Mouse (Mus musculus) limb, embryonic 10.5 days (tissue): ENCODE measurements around the gene Slc8a2. TPM values are rescaled to one million over a fixed set of nuclear protein-coding genes. Genes with fewer than 3 reads are reported as not detected.

Experiments used
- DNase-seq: peaks from one replicate; pipeline ENCODE4 v3.0.0-alpha.2; 2017; ENCODE audit warnings: low spot score
- H3K27ac ChIP-seq: fragments of 300-500 bp; sonication (generic); 2 replicates; pipeline ENCODE4 v1.5.1; 2016; ENCODE audit warnings: mild to moderate bottlenecking
- H3K27me3 ChIP-seq: fragments of 300-500 bp; sonication (generic); 2 replicates; pipeline ENCODE4 v1.6.1; 2016; ENCODE audit warnings: low read depth, mild to moderate bottlenecking; ENCODE audit not compliant: poor library complexity, severe bottlenecking
- H3K36me3 ChIP-seq: fragments of 300-500 bp; sonication (generic); 2 replicates; pipeline ENCODE4 v1.6.1; 2016; ENCODE audit warnings: mild to moderate bottlenecking, moderate library complexity
- H3K4me1 ChIP-seq: fragments of 300-500 bp; sonication (generic); 2 replicates; pipeline ENCODE4 v1.6.1; 2016
- H3K4me3 ChIP-seq: fragments of 300-500 bp; sonication (generic); 2 replicates; pipeline ENCODE4 v1.5.1; 2016; ENCODE audit warnings: mild to moderate bottlenecking, moderate library complexity
- H3K9me3 ChIP-seq: fragments of 300-500 bp; sonication (generic); replicated peaks from 2 replicates; pipeline ENCODE4 v1.6.1; 2016; ENCODE audit warnings: mild to moderate bottlenecking
- WGBS: fragments of 180-500 bp; shearing (Covaris S2); methylation state at CpG from one replicate; pipeline ENCODE4 v1.1.7; 2016; 5-methylcytosine and 5-hydroxymethylcytosine counted together
- polyA plus RNA-seq: library from polyadenylated mRNA; unstranded; fragments of >200 nt; fragmentation: Nextera tagmentation; extraction: Ambion mirVana; gene quantifications from 2 replicates; pipeline ENCODE4 v1.2.1, GENCODE M21; 2016

Slc8a2 gene
- polyA plus RNA-seq, 1 experiment from 2014 or later: 0.05 TPM

DNA sequence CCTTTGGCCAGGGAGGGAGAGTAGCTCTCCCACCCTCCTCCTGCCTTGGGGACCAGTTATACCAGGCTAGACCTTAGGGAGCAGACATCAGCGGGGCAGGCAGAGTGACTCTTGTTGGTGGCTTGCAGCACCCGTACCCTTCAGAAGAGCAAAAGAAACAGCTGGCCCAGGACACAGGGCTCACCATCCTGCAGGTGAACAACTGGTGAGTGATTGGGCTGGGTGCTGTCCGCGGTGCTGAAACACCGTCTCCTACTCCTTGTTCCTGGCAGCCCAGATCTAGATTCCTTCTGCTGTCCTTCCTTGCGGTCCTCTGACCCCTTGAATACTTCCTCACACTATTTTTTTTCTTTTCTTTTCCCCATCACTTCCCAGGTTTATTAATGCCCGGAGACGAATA is 54.0 kb downstream of the Slc8a2 start:
- DNase-seq: peak; percentile 89
- WGBS: 22% methylated on average over 8 of the region's 8 CpGs
- no peak overlapping the region for H3K4me3 ChIP-seq
- no peaks in the 10 kb centered on the region for H3K4me1 ChIP-seq
- no peaks in the 10 kb centered on the region; the same call in 1 of the 2 replicates for H3K36me3 ChIP-seq
- H3K9me3 ChIP-seq: no peaks in the 10 kb centered on the region
- H3K27ac ChIP-seq: no peak overlapping the region
- no peaks in the 10 kb centered on the region for H3K27me3 ChIP-seq

DNA sequence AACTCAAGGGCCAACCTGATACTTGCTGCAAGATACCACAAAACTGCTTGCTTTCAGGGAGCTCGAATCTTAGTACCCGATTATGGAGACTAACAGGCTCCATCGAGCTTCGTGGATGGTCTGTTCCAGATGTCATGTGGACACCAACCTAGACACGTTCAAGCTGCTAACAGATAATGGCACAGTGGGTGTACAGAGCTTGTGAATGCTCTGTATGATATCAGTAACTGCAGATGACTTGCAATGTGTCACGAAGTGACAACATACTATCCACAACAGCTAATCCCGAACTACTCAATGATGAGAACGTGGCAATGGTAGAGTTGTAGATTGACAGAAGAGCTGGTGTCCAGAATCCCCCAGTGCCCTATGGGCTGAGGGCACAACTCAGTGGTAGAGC is 57.9 kb downstream of the Slc8a2 start:
- Histone ChIP-seq H3K9me3 (no peaks in the 10 kb centered on the region), H3K36me3 (no peaks in the 10 kb centered on the region), H3K4me3 (no peak overlapping the region), H3K27me3 (no peaks in the 10 kb centered on the region), H3K27ac (no peak overlapping the region), H3K4me1 (peaks cover 2% of the 10 kb centered on the region; the same call in 1 of the 2 replicates)
- WGBS: 84% methylated on average over 8 of the region's 8 CpGs
- no peak for DNase-seq

DNA sequence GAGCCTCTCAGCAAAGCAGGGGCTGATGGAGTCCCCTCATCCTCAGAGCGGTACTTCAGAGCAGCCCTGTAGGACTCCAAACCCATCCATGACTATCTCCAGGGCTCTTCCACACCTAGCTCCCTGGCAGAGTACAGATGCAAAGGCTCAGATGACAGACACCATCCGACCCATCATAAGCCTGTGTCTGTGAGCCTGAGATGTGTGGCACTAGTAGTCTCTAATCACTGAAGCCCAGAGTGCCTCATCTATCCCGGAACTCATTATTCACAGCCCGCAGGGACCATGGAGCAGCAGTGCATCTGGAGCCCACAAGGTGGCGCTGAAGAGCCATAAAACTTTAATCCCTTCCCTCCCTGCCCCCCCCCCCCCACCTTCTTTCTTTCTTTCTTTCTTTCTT is 62.7 kb downstream of the Slc8a2 start:
- Histone ChIP-seq H3K4me3 (no peak overlapping the region), H3K4me1 (peaks cover 2% of the 10 kb centered on the region; the same call in 1 of the 2 replicates), H3K27ac (no peak overlapping the region), H3K9me3 (0 out of 2 replicates have a peak, but pooled peaks cover 1% of the 10 kb centered on the region), H3K27me3 (no peaks in the 10 kb centered on the region), H3K36me3 (peaks cover 21% of the 10 kb centered on the region)
- WGBS: 19% methylated on average over 5 of the region's 5 CpGs
- peak; percentile 80 for DNase-seq

DNA sequence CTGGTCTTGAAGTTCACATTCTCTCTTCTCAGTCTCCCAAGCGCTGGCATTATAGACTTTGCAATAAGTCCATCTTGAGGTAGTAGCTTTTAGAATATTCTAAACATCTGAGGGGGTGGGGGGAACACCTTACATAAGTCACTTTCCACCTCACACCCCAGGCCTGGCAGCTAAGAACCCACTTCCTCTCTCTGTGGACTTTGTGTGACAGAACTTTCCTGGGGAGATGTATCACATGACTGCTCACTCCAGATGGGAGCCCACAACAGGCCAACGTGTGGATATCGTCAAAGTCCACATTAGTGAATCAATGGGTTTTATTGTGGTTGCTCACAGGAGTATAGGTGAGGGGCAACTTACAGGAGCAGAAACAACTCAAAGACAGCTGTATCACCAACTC is 64.1 kb downstream of the Slc8a2 start:
- 0 out of 2 replicates have a peak, but pooled peaks cover 1% of the 10 kb centered on the region for H3K9me3 ChIP-seq
- 59% methylated on average over 3 of the region's 3 CpGs for WGBS
- H3K27me3 ChIP-seq: no peaks in the 10 kb centered on the region
- no peak for DNase-seq
- H3K4me3 ChIP-seq: no peak overlapping the region
- peaks cover 2% of the 10 kb centered on the region; the same call in 1 of the 2 replicates for H3K4me1 ChIP-seq
- peaks cover 35% of the 10 kb centered on the region for H3K36me3 ChIP-seq
- H3K27ac ChIP-seq: no peak overlapping the region

DNA sequence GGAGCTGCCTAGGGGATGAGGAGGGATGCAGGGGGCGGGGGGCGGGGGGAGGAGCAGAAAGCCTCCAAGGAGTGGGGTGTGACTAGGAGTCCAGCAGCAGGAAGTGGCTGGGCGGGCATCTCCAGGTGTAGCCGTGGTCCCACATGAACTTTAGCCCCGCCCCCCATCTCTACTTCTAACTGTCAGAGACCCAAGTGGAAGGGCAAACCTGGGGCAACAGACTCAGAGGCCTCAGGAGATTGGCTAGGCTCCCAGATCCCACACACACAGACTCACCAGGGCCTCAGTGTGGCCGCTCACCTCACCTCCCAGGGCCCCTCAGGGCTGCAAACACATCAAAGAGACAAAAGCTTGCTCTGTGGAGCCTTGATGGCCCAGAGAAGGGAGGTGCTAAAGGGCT is 67.0 kb downstream of the Slc8a2 start:
- 61% methylated on average over 6 of the region's 6 CpGs for WGBS
- Histone ChIP-seq H3K4me3 (no peak overlapping the region), H3K27me3 (no peaks in the 10 kb centered on the region), H3K9me3 (0 out of 2 replicates have a peak, but pooled peaks cover 1% of the 10 kb centered on the region), H3K4me1 (peaks cover 2% of the 10 kb centered on the region; the same call in 1 of the 2 replicates), H3K27ac (no peak overlapping the region), H3K36me3 (peaks cover 64% of the 10 kb centered on the region)
- DNase-seq: no peak

DNA sequence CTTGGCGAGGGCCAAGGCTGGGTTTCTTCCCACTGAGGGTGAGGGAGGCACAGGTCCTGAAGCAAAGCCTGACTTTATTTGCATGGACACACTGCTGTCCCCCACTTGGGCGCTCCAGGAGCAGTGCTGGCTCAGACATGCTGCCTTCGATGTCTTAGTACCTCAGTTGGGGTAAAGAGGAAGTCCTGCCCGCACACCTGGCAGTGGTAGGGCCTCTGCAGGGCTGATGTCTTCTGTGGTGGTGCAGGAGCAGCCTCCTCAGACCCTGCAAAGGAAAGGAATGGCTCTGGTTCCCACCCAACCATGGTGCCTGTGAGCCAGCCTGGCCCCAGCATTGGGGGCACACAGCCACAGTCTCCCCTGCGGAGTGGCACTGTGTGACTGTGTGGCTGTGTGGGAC is 67.5 kb downstream of the Slc8a2 start:
- WGBS: 63% methylated on average over 5 of the region's 5 CpGs
- H3K27me3 ChIP-seq: no peaks in the 10 kb centered on the region
- peaks cover 2% of the 10 kb centered on the region; the same call in 1 of the 2 replicates for H3K4me1 ChIP-seq
- peaks cover 69% of the 10 kb centered on the region for H3K36me3 ChIP-seq
- H3K4me3 ChIP-seq: no peak overlapping the region
- DNase-seq: no peak
- H3K9me3 ChIP-seq: 0 out of 2 replicates have a peak, but pooled peaks cover 1% of the 10 kb centered on the region
- H3K27ac ChIP-seq: no peak overlapping the region

DNA sequence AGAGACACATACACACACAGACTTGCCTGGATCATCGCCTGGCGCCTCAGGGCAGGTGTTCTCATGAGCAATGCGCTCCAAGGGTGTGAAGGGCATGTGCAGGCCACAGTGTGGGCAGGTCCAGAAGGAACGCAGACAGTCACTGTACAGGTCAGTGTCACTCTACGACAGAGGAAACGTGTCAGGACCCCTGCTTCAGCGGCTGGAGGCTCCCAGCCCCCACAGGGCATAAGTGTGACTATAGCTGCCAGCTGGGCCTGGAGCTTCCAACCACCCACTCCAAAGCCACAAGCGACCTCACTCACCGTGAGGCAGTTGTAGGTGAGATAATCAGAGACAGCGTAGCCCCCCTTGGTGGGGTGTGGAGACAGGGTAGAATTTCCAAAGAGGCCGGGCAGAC is 68.9 kb downstream of the Slc8a2 start:
- H3K9me3 ChIP-seq: 0 out of 2 replicates have a peak, but pooled peaks cover 1% of the 10 kb centered on the region
- H3K27me3 ChIP-seq: no peaks in the 10 kb centered on the region
- H3K36me3 ChIP-seq: peaks cover 83% of the 10 kb centered on the region
- no peak for DNase-seq
- WGBS: 89% methylated on average over 11 of the region's 11 CpGs
- no peaks in the 10 kb centered on the region for H3K4me1 ChIP-seq
- H3K27ac ChIP-seq: no peak overlapping the region
- H3K4me3 ChIP-seq: no peak overlapping the region

DNA sequence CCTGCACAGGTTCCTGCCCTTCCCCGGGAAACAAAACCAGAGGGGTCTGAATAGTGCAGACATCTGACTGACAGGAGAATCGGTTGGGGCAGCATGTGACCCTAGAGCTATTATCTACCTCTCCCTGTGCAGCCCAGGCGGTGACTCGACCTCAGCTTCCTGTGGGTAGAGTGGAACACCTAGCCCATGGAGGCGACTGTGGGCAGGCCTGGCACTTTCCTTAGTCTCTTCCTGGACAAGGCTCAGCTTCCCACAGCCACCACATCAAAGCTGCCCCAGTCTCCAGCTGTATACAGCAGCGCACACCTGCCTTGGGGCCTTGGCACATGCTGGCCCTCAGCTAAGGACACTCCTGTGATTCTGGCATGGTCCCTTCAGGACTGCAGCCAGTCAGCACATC is 71.5 kb downstream of the Slc8a2 start:
- no peaks in the 10 kb centered on the region for H3K4me1 ChIP-seq
- no peaks in the 10 kb centered on the region for H3K9me3 ChIP-seq
- WGBS: 94% methylated on average over 6 of the region's 6 CpGs
- H3K27me3 ChIP-seq: no peaks in the 10 kb centered on the region
- no peak overlapping the region for H3K4me3 ChIP-seq
- no peak for DNase-seq
- H3K27ac ChIP-seq: no peak overlapping the region
- peaks cover 97% of the 10 kb centered on the region for H3K36me3 ChIP-seq

DNA sequence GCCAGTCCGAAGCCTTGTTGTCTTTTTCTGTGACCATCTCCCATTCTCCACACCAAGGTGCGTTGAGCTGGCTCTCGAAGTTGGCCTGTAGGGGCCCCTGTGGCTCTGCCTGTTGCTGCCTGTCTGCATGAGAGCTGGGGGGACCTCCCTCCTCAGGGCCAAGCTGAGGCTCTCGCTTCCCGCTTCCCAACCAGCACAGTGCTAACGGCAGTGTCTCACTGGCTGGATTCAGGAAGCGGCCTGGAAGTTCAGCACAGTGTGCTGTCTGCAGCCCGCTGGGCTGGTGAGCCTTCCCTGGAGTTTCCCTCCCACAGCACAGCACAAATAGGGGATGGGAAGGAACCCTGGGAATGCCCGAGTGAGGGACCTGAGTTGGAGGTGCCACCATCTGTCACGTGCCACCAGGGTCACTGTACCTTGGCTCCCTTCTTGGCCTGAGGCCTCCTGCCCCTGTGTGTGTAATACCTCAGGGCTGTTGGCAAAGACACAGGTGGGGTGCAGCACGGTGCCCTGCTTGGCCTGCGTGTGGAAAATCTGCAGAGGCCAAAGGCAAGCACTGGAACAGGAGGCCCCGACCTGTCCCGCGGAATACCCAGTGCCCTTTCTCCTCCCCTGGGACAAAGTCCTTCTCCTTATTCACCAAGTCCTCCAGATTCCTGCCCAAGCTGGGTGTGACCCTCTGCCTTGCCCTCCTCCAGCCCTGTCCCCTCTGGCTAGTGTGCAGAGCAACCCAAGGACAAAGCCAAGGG is 73.3 kb downstream of the Slc8a2 start:
- H3K27me3 ChIP-seq: no peaks in the 10 kb centered on the region

DNA sequence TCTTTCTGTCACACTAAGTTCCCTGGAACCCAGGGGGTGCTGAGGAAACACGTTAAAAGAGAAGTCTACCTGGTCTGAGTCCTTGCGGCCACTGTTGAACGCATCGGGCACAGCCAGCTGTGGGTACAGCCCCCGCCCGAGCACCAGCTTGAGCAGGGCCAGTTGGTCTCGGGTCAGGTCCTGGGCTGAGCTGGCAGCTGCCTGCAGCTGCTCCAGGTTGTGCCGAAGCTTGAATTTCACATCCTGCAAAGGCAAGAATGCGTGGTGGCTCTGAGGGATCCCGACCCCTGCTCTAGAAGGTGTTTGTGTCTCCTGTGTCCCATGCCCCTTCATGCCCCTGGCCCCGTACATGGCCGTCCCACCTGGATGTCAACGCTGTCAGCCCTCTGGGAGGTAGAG is 73.9 kb downstream of the Slc8a2 start:
- DNase-seq: no peak
- Histone ChIP-seq H3K36me3 (peaks cover 95% of the 10 kb centered on the region), H3K4me3 (no peak overlapping the region), H3K27ac (no peak overlapping the region), H3K9me3 (no peaks in the 10 kb centered on the region), H3K4me1 (no peaks in the 10 kb centered on the region), H3K27me3 (no peaks in the 10 kb centered on the region)
- 93% methylated on average over 13 of the region's 13 CpGs for WGBS

More for the DNA sequence above, 73.3 kb downstream of the Slc8a2 start:
- Histone ChIP-seq H3K4me1 (no peaks in the 10 kb centered on the region), H3K36me3 (peaks cover 96% of the 10 kb centered on the region), H3K27ac (no peak overlapping the region), H3K4me3 (no peak overlapping the region), H3K9me3 (no peaks in the 10 kb centered on the region)
- no peak for DNase-seq
- 88% methylated on average over 15 of the region's 15 CpGs for WGBS

DNA sequence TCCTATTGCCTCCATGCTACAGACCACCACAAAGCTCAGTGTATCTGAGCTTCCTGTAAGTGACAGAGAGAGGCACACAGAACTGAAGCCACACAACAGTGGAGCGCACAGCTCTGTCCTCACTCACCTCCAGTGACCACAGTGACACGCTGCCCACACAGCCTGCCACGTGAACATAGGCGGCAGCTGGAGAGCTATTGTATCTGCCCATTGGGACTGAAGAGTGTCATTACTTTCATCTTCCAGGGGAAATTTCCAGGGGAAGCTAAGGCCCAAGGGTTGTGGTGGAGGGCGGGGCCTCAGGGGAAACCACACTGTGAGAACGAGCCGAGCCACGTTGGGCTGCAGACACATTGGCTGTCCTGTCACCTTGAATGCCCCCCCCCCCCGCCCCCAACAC is 75.2 kb downstream of the Slc8a2 start:
- WGBS: 90% methylated on average over 9 of the region's 9 CpGs
- Histone ChIP-seq H3K36me3 (peaks cover 95% of the 10 kb centered on the region), H3K27ac (no peak overlapping the region)

DNA sequence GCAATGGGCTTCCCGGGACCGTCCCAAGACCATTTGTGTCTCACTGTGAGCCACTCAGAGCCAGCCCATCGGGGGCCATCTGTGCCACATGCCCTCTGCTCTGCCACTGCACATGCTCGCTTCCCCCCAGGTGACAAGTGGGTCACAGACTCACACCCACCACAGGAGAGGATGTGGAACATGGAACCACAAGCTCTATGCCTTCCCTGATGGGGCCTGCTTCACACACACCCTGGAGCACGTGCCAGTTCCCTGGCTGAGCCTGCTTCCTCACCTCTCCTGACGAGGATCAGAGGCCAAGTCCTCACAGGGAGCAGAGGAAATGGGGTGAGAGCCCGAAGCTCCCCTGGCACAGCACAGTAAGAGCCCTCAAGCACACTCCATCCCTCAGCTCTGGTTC is 77.5 kb downstream of the Slc8a2 start:
- WGBS: 86% methylated on average over 7 of the region's 7 CpGs
- H3K4me3 ChIP-seq: no peak overlapping the region
- H3K36me3 ChIP-seq: peaks cover 96% of the 10 kb centered on the region
- H3K9me3 ChIP-seq: no peaks in the 10 kb centered on the region
- no peaks in the 10 kb centered on the region for H3K4me1 ChIP-seq
- DNase-seq: no peak
- H3K27ac ChIP-seq: no peak overlapping the region
- no peaks in the 10 kb centered on the region for H3K27me3 ChIP-seq

More for the DNA sequence above, 75.2 kb downstream of the Slc8a2 start:
- H3K27me3 ChIP-seq: no peaks in the 10 kb centered on the region
- no peak overlapping the region for H3K4me3 ChIP-seq
- H3K4me1 ChIP-seq: no peaks in the 10 kb centered on the region
- H3K9me3 ChIP-seq: no peaks in the 10 kb centered on the region
- DNase-seq: no peak

DNA sequence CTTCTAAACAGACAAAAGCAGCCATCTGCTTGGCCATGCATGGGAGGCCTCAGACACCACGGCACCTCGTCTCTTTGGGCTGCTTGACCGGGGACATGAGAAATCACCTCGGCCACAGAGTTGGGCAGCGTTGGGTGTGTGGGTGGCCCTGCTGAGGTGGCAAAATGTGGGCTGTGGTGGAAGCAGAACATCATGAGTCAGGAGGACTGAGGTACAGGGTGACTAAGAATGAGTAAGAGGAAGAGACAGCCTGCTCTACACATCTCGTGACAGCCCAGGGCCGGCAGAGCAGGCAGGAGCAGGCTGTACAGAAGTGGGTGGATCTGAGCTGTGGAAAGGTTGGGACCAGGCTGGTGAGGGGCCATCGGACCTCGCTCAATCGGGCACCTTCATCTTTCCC is 77.9 kb downstream of the Slc8a2 start:
- Histone ChIP-seq H3K4me3 (no peak overlapping the region), H3K27me3 (no peaks in the 10 kb centered on the region), H3K27ac (no peak overlapping the region), H3K9me3 (no peaks in the 10 kb centered on the region), H3K4me1 (no peaks in the 10 kb centered on the region), H3K36me3 (peaks cover 94% of the 10 kb centered on the region)
- DNase-seq: no peak
- 87% methylated on average over 10 of the region's 10 CpGs for WGBS
